Mouse (Mus musculus): ENCODE data around the gene Rab5c. TPM values are rescaled to one million over a fixed set of nuclear protein-coding genes. Genes with fewer than 3 reads are reported as not detected.

Rab5c gene
- polyA plus RNA-seq, 1 experiment from 2014 or later: 18.4 TPM

DNA sequence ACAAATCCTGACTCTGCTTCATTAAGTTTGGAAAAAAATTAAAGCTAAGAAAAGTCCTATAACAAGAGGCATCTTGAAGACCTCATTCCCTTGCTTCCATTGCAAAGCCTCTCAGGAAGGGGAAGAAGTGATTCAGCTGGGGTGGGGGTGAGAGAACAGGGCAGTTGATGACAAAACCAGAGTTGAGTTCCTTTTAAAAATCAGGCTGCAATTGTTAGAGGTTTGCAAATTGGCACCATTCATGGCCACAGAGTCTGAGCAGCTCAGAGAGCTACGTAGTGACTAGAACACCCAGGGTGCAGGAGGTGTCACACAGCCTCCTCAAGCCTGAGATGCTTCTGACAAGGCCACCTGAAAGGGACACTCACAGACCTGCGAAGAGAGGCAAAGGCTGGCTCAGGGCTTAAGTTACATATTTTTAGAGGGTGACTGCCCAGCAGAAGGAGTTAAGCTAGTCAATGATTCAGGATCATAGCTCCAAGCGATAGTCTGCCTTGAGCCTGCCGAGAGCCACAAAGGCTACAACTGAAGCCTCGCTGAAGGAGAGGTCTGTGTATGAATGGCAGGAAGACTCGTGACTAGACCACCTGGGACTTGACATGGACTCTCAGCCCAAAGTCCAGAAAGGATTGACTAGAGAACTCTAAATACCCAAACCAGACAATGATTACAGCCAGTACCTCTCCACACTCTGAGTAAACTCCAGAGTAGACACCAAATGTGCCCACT, 7.4 kb downstream of the Rab5c start:
- Histone ChIP-seq H3K4me3 (ENCODE audit: low read depth, low read length) (no peak overlapping the region), H3K27ac (replicated peaks) (no peak overlapping the region), H3K27me3 (ENCODE audit: control insufficient read depth, insufficient read depth, low read length) (no peaks in the 10 kb centered on the region), H3K4me1 (replicated peaks; ENCODE audit: control insufficient read depth, insufficient read depth) (no peaks in the 10 kb centered on the region), H3K4me2 (replicated peaks; ENCODE audit: low read depth) (no peak overlapping the region), H3K9ac (ENCODE audit: low read length) (no peak overlapping the region), H3K36me3 (ENCODE audit: control insufficient read depth, insufficient read depth, low read length) (peaks cover 4% of the 10 kb centered on the region; the same call in 1 of the 2 replicates), H3K9me3 (ENCODE audit: control insufficient read depth, low read length) (no peaks in the 10 kb centered on the region)
- 89% methylated on average over 6 of the region's 6 CpGs for WGBS
- TF ChIP-seq CTCF (IDR thresholded peaks at IDR 0.05; ENCODE audit: low read depth) (no peak), EP300 (optimal IDR thresholded peaks at IDR 0.05) (no peak)
- DNase-seq (ENCODE audit: low spot score) (no peak), ATAC-seq (ENCODE audit: low FRiP score, low TSS enrichment) (no peak)

GRCm38 (mm10) chr11:100729976-100730375, 8.0 kb downstream of the Rab5c start:
- peaks cover 4% of the 10 kb centered on the region; the same call in 1 of the 2 replicates for H3K36me3 ChIP-seq (ENCODE audit: control insufficient read depth, insufficient read depth, low read length)
- DNase-seq (ENCODE audit: low spot score) (no peak), ATAC-seq (ENCODE audit: low FRiP score, low TSS enrichment) (no peak)
- no peak overlapping the region for H3K4me2 ChIP-seq (replicated peaks; ENCODE audit: low read depth)
- WGBS: 88% methylated on average over 4 of the region's 4 CpGs
- TF ChIP-seq CTCF (IDR thresholded peaks at IDR 0.05; ENCODE audit: low read depth): no peak
- H3K9ac ChIP-seq (ENCODE audit: low read length): no peak overlapping the region
- no peak overlapping the region for H3K27ac ChIP-seq (replicated peaks)
- H3K4me1 ChIP-seq (replicated peaks; ENCODE audit: control insufficient read depth, insufficient read depth): no peaks in the 10 kb centered on the region
- H3K4me3 ChIP-seq (ENCODE audit: low read depth, low read length): no peak overlapping the region
- no peaks in the 10 kb centered on the region for H3K27me3 ChIP-seq (ENCODE audit: control insufficient read depth, insufficient read depth, low read length)
- no peaks in the 10 kb centered on the region for H3K9me3 ChIP-seq (ENCODE audit: control insufficient read depth, low read length)

GRCm38 (mm10) chr11:100728601-100729000, 9.4 kb downstream of the Rab5c start:
- Histone ChIP-seq H3K4me2 (replicated peaks; ENCODE audit: low read depth) (no peak overlapping the region), H3K4me1 (replicated peaks; ENCODE audit: control insufficient read depth, insufficient read depth) (no peaks in the 10 kb centered on the region), H3K36me3 (ENCODE audit: control insufficient read depth, insufficient read depth, low read length) (peaks cover 4% of the 10 kb centered on the region; the same call in 1 of the 2 replicates), H3K9me3 (ENCODE audit: control insufficient read depth, low read length) (no peaks in the 10 kb centered on the region), H3K27ac (replicated peaks) (no peak overlapping the region), H3K4me3 (ENCODE audit: low read depth, low read length) (no peak overlapping the region), H3K27me3 (ENCODE audit: control insufficient read depth, insufficient read depth, low read length) (no peaks in the 10 kb centered on the region), H3K9ac (ENCODE audit: low read length) (no peak overlapping the region)
- 83% methylated on average over 6 of the region's 6 CpGs for WGBS
- TF ChIP-seq CTCF (IDR thresholded peaks at IDR 0.05; ENCODE audit: low read depth): no peak
- no peak for TF ChIP-seq EP300 (optimal IDR thresholded peaks at IDR 0.05)
- DNase-seq (ENCODE audit: low spot score) (no peak), ATAC-seq (ENCODE audit: low FRiP score, low TSS enrichment) (no peak)

GRCm38 (mm10) chr11:100727201-100727600, 10.8 kb downstream of the Rab5c start:
- no peak overlapping the region for H3K4me2 ChIP-seq (replicated peaks; ENCODE audit: low read depth)
- H3K9me3 ChIP-seq (ENCODE audit: control insufficient read depth, low read length): no peaks in the 10 kb centered on the region
- H3K27ac ChIP-seq (replicated peaks): no peak overlapping the region
- WGBS: 91% methylated on average over 3 of the region's 3 CpGs
- TF ChIP-seq CTCF (IDR thresholded peaks at IDR 0.05; ENCODE audit: low read depth) (no peak), EP300 (optimal IDR thresholded peaks at IDR 0.05) (no peak)
- H3K4me1 ChIP-seq (replicated peaks; ENCODE audit: control insufficient read depth, insufficient read depth): 0 out of 2 replicates have a peak, but pooled peaks cover 5% of the 10 kb centered on the region
- DNase-seq (ENCODE audit: low spot score) (no peak), ATAC-seq (ENCODE audit: low FRiP score, low TSS enrichment) (no peak)
- peaks cover 4% of the 10 kb centered on the region; the same call in 1 of the 2 replicates for H3K36me3 ChIP-seq (ENCODE audit: control insufficient read depth, insufficient read depth, low read length)
- H3K4me3 ChIP-seq (ENCODE audit: low read depth, low read length): no peak overlapping the region
- no peaks in the 10 kb centered on the region for H3K27me3 ChIP-seq (ENCODE audit: control insufficient read depth, insufficient read depth, low read length)
- no peak overlapping the region for H3K9ac ChIP-seq (ENCODE audit: low read length)

DNA sequence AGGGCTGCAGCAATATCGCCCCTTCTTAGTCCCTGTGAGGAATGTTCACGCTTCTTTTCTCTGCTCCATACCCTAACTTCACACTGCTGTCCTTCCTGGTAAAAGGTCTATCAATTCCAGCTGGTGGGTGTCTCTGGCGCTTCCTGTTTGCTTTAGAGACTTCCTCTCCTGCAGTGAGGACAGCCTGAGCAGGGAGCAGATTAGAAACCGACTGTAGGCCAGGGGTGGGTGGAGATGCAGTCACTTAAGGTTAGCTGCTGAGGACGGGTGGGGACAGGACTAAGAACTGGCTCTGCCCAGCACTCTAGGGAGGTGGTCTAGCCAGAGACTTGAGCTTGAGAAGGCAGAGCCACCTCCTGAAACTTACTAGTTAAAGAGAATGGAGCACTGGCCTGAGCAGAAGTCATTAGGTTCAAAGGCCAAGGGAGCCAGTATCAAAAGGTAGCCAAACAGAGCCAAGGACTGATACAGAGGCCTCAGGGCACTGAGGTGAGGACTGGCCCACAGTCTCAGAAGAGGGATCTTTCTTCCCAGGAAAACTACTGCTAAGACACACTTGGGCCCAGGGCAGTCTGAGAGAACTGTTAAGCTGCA, 13.0 kb downstream of the Rab5c start:
- no peak overlapping the region for H3K4me2 ChIP-seq (replicated peaks; ENCODE audit: low read depth)
- TF ChIP-seq CTCF (IDR thresholded peaks at IDR 0.05; ENCODE audit: low read depth): no peak
- TF ChIP-seq EP300 (optimal IDR thresholded peaks at IDR 0.05): no peak

GRCm38 (mm10) chr11:100722493-100723028, 15.5 kb downstream of the Rab5c start:
- peaks cover 18% of the 10 kb centered on the region; the same call in 1 of the 2 replicates for H3K4me1 ChIP-seq (replicated peaks; ENCODE audit: control insufficient read depth, insufficient read depth)
- H3K9ac ChIP-seq (ENCODE audit: low read length): no peak overlapping the region
- ATAC-seq (ENCODE audit: low FRiP score, low TSS enrichment): no peak
- no peak overlapping the region for H3K4me2 ChIP-seq (replicated peaks; ENCODE audit: low read depth)
- no peak overlapping the region for H3K4me3 ChIP-seq (ENCODE audit: low read depth, low read length)
- H3K27me3 ChIP-seq (ENCODE audit: control insufficient read depth, insufficient read depth, low read length): no peaks in the 10 kb centered on the region
- TF ChIP-seq CTCF (IDR thresholded peaks at IDR 0.05; ENCODE audit: low read depth) (0 out of 2 replicates have a peak, but pooled peaks have one; percentile 2), EP300 (optimal IDR thresholded peaks at IDR 0.05) (no peak)
- no peaks in the 10 kb centered on the region for H3K9me3 ChIP-seq (ENCODE audit: control insufficient read depth, low read length)
- 32% methylated on average over 2 of the region's 2 CpGs for WGBS
- 0 out of 2 replicates have a peak overlapping the region, but pooled peaks have one; percentile 40 for H3K27ac ChIP-seq (replicated peaks)
- DNase-seq (ENCODE audit: low spot score): no peak
- no peaks in the 10 kb centered on the region for H3K36me3 ChIP-seq (ENCODE audit: control insufficient read depth, insufficient read depth, low read length)

More for the DNA sequence above, 13.0 kb downstream of the Rab5c start:
- H3K4me3 ChIP-seq (ENCODE audit: low read depth, low read length): no peak overlapping the region
- DNase-seq (ENCODE audit: low spot score) (no peak), ATAC-seq (ENCODE audit: low FRiP score, low TSS enrichment) (peak; percentile 16)
- peaks cover 4% of the 10 kb centered on the region; the same call in 1 of the 2 replicates for H3K36me3 ChIP-seq (ENCODE audit: control insufficient read depth, insufficient read depth, low read length)
- WGBS: 25% methylated on average over 5 of the region's 5 CpGs
- no peaks in the 10 kb centered on the region for H3K27me3 ChIP-seq (ENCODE audit: control insufficient read depth, insufficient read depth, low read length)
- peaks cover 14% of the 10 kb centered on the region; the same call in 1 of the 2 replicates for H3K4me1 ChIP-seq (replicated peaks; ENCODE audit: control insufficient read depth, insufficient read depth)
- no peaks in the 10 kb centered on the region for H3K9me3 ChIP-seq (ENCODE audit: control insufficient read depth, low read length)
- no peak overlapping the region for H3K9ac ChIP-seq (ENCODE audit: low read length)
- peak overlapping the region; percentile 73 for H3K27ac ChIP-seq (replicated peaks)
